Mouse (Mus musculus) kidney, postnatal 0 days (tissue): Measurements from ENCODE around the gene C1qtnf1. TPM values are rescaled to one million over a fixed set of nuclear protein-coding genes. Genes with fewer than 3 reads are reported as not detected.

Experiments used
- ATAC-seq: fragments of 200-750 bp; cut with Nextera tagmentation; replicated peaks from 2 replicates; pipeline ENCODE4 v1.8.0; 2017; ENCODE audit warnings: low read depth, moderate number of reproducible peaks, moderate TSS enrichment, moderate library complexity; ENCODE audit not compliant: low FRiP score
- DNase-seq: peaks from one replicate; pipeline ENCODE4 v3.0.0-alpha.2; 2016; ENCODE audit warnings: low spot score
- H3K27ac ChIP-seq: fragments of 300-500 bp; sonication (generic); 2 replicates; pipeline ENCODE4 v1.5.1; 2014; ENCODE audit warnings: mild to moderate bottlenecking
- H3K27me3 ChIP-seq: fragments of 300-500 bp; sonication (generic); 2 replicates; pipeline ENCODE4 v1.6.1; 2014; ENCODE audit warnings: low read length, mixed read lengths; ENCODE audit not compliant: insufficient read depth
- H3K36me3 ChIP-seq: fragments of 300-500 bp; sonication (generic); 2 replicates; pipeline ENCODE4 v1.6.1; 2014; ENCODE audit warnings: low read length, mixed read lengths; ENCODE audit not compliant: insufficient read depth
- H3K4me1 ChIP-seq: fragments of 300-500 bp; sonication (generic); replicated peaks from 2 replicates; pipeline ENCODE4 v1.6.1; 2014; ENCODE audit warnings: antibody characterized with exemption, low read length, mixed read lengths; ENCODE audit not compliant: insufficient read depth
- H3K4me2 ChIP-seq: fragments of 300-500 bp; sonication (generic); 2 replicates; pipeline ENCODE4 v1.6.1; 2014; ENCODE audit warnings: mild to moderate bottlenecking, low read length, moderate library complexity, mixed read lengths
- H3K4me3 ChIP-seq: fragments of 300-500 bp; sonication (generic); replicated peaks from 2 replicates; pipeline ENCODE4 v1.5.1; 2014; ENCODE audit warnings: low read depth, low read length
- H3K9ac ChIP-seq: fragments of 300-500 bp; sonication (generic); 2 replicates; pipeline ENCODE4 v1.6.1; 2014; ENCODE audit warnings: low read depth, low read length
- H3K9me3 ChIP-seq: fragments of 300-500 bp; sonication (generic); replicated peaks from 2 replicates; pipeline ENCODE4 v1.6.1; 2016; ENCODE audit warnings: low read length, inconsistent platforms, mixed read lengths
- CTCF ChIP-seq: IDR thresholded peaks from 2 replicates; pipeline ENCODE4 v1.5.1; 2016; ENCODE audit warnings: antibody characterized with exemption, low read depth, mild to moderate bottlenecking, moderate library complexity
- WGBS: fragments of 180-500 bp; shearing (Covaris S2); extraction: QIAGEN DNeasy Blood & Tissue Kit; methylation state at CpG from one replicate; pipeline ENCODE4 v1.1.7; 2014; 5-methylcytosine and 5-hydroxymethylcytosine counted together
- polyA plus RNA-seq: library from polyadenylated mRNA; unstranded; fragments of >200 nt; fragmentation: Nextera tagmentation; extraction: Ambion mirVana; gene quantifications from 2 replicates; pipeline ENCODE4 v1.2.1, GENCODE M21; 2015

Gene C1qtnf1
- polyA plus RNA-seq, 1 experiment from 2014 or later = 15.0 TPM

GRCm38 (mm10) chr11:118414270-118414669 is 13.7 kb upstream of the C1qtnf1 start:
- TF ChIP-seq CTCF = no peak
- H3K27ac ChIP-seq = peak overlapping the region; percentile 10
- H3K9ac ChIP-seq = no peak overlapping the region
- H3K4me1 ChIP-seq = peaks cover 25% of the 10 kb centered on the region
- no peaks in the 10 kb centered on the region for H3K9me3 ChIP-seq
- no peak overlapping the region for H3K4me2 ChIP-seq
- peaks cover 23% of the 10 kb centered on the region; the same call in 1 of the 2 replicates for H3K36me3 ChIP-seq
- ATAC-seq = no peak; the same call in 1 of the 2 replicates
- H3K4me3 ChIP-seq = no peak overlapping the region
- no peaks in the 10 kb centered on the region for H3K27me3 ChIP-seq
- DNase-seq = no peak
- WGBS = 70% methylated on average over 5 of the region's 5 CpGs

GRCm38 (mm10) chr11:118415630-118416029 is 12.4 kb upstream of the C1qtnf1 start:
- no peaks in the 10 kb centered on the region for H3K27me3 ChIP-seq
- no peak for TF ChIP-seq CTCF
- ATAC-seq (no peak), DNase-seq (no peak)
- H3K9me3 ChIP-seq = no peaks in the 10 kb centered on the region
- H3K4me3 ChIP-seq = no peak overlapping the region
- H3K27ac ChIP-seq = no peak overlapping the region; the same call in 1 of the 2 replicates
- H3K4me1 ChIP-seq = peaks cover 28% of the 10 kb centered on the region
- no peak overlapping the region for H3K4me2 ChIP-seq
- WGBS = 85% methylated on average over 6 of the region's 6 CpGs
- no peak overlapping the region for H3K9ac ChIP-seq
- peaks cover 13% of the 10 kb centered on the region; the same call in 1 of the 2 replicates for H3K36me3 ChIP-seq

GRCm38 (mm10) chr11:118416046-118416445 is 12.0 kb upstream of the C1qtnf1 start:
- Histone ChIP-seq H3K4me3 (no peak overlapping the region), H3K36me3 (peaks cover 11% of the 10 kb centered on the region; the same call in 1 of the 2 replicates), H3K4me2 (no peak overlapping the region), H3K27ac (no peak overlapping the region; the same call in 1 of the 2 replicates), H3K9me3 (no peaks in the 10 kb centered on the region), H3K27me3 (no peaks in the 10 kb centered on the region), H3K4me1 (peaks cover 28% of the 10 kb centered on the region), H3K9ac (no peak overlapping the region)
- TF ChIP-seq CTCF = no peak
- 71% methylated on average over 7 of the region's 7 CpGs for WGBS
- no peak for ATAC-seq
- no peak for DNase-seq

DNA sequence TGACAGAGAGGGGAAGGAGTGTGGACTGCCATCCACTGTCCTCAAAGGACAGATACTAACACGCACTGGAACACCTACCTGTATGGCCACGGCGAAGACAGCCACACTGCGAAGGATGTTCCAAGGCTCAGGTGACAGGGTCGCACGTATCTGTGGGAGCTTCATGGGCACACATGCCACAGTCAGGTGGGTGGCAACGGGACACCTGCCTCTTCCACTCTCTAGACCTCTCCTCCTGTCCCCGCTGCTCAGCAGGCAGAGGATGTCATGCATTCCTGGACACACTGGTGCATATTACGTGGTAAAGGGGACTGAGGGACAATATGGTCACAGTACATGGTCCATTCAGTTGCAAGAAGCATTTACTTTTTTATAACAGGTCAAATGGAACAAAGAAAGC is 10.5 kb upstream of the C1qtnf1 start:
- no peaks in the 10 kb centered on the region for H3K27me3 ChIP-seq
- H3K9me3 ChIP-seq = no peaks in the 10 kb centered on the region
- peak overlapping the region; percentile 94 for H3K9ac ChIP-seq
- H3K27ac ChIP-seq = no peak overlapping the region
- peaks cover 18% of the 10 kb centered on the region for H3K4me1 ChIP-seq
- H3K4me3 ChIP-seq = no peak overlapping the region
- ATAC-seq (no peak), DNase-seq (no peak)
- peak overlapping the region; percentile 71 for H3K4me2 ChIP-seq
- H3K36me3 ChIP-seq = peaks cover 4% of the 10 kb centered on the region; the same call in 1 of the 2 replicates
- 88% methylated on average over 9 of the region's 9 CpGs for WGBS
- TF ChIP-seq CTCF = no peak

DNA sequence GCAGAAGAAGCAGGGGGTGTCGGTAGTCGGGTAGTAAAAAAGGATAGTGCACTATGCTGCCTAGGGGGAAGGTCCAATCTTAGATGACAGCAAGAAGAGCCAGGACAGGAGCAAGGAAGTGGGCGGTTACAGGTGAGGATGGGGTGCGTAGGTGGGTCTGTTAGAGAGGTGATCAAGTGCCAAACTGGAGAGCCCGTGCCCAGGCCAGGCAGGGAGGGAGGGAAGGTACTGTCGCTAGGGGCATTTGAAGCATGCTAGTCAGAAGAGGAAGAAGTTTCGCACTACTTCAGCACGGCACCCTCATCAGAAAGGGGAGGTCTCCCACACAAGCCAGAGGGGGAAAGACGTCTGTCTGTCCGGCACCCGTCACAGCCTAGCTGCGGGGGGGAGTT is 9.6 kb upstream of the C1qtnf1 start:
- 2% methylated on average over 12 of the region's 12 CpGs for WGBS
- peak overlapping the region; percentile 71 for H3K4me2 ChIP-seq
- no peaks in the 10 kb centered on the region for H3K27me3 ChIP-seq
- peak; percentile 19; the same call in 1 of the 2 replicates for ATAC-seq
- peak overlapping the region; percentile 85 for H3K4me3 ChIP-seq
- H3K36me3 ChIP-seq = peaks cover 4% of the 10 kb centered on the region; the same call in 1 of the 2 replicates
- H3K4me1 ChIP-seq = peaks cover 17% of the 10 kb centered on the region
- no peaks in the 10 kb centered on the region for H3K9me3 ChIP-seq
- peak overlapping the region; percentile 78 for H3K27ac ChIP-seq
- peak overlapping the region; percentile 94 for H3K9ac ChIP-seq
- DNase-seq = no peak
- TF ChIP-seq CTCF = no peak

GRCm38 (mm10) chr11:118418834-118419504 is 9.0 kb upstream of the C1qtnf1 start, which contains the start of gene Cant1:
Gene Cant1 (minus strand): TSS chr11:118419086.
- DNase-seq = peak; percentile 100
- Histone ChIP-seq H3K9ac (peak within 1 kb of the TSS; percentile 94), H3K27me3 (no peaks in the 10 kb centered on the region), H3K27ac (peak within 1 kb of the TSS; percentile 78), H3K4me1 (peaks cover 17% of the 10 kb centered on the region; the same call in 1 of the 2 replicates), H3K4me3 (peak within 1 kb of the TSS; percentile 85), H3K36me3 (peaks cover 4% of the 10 kb centered on the region; the same call in 1 of the 2 replicates), H3K4me2 (peak within 1 kb of the TSS; percentile 71), H3K9me3 (no peaks in the 10 kb centered on the region)
- no peak for TF ChIP-seq CTCF
- WGBS = under 1% methylated on average over 50 of the region's 50 CpGs
- ATAC-seq = peak; percentile 87
